Mouse (Mus musculus) thymus, adult 2 months (tissue): ENCODE data around the gene Usp18.

ENCODE experiments used
- CTCF ChIP-seq: fragments of 200-500 bp; IDR thresholded peaks from 2 replicates; pipeline ENCODE4 v1.5.1; 2012; ENCODE audit warnings: mild to moderate bottlenecking, control low read depth, low read length, moderate library complexity, borderline replicate concordance; ENCODE audit not compliant: control insufficient read depth, poor library complexity, insufficient read depth; ENCODE audit errors: extremely low read depth
- POLR2A ChIP-seq: fragments of 200-500 bp; IDR thresholded peaks from 2 replicates; pipeline ENCODE4 v1.6.1; 2012; ENCODE audit warnings: mild to moderate bottlenecking, low read length, control low read depth, moderate library complexity; ENCODE audit not compliant: control insufficient read depth, poor library complexity, insufficient read depth; ENCODE audit errors: extremely low read depth

DNA sequence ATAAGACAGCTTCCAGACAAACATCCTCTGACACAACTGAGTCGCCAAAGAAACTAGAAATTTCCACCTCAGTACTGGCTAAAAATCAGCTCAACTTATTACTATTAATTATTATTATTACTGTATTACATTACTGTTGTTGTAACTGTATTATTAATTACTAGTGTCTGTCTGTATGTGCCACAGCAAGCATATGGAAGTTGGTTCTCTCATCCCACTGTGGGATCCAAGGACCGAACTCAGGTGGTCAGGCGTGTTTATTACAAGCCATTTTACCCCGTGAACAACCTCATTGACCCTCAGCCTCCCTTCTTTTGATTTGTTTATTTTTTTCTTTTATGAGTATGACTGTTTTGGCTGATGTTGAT is 26.0 kb downstream of the Usp18 start:
- TF ChIP-seq POLR2A = no peak
- TF ChIP-seq CTCF = no peak
